Comparison of ENCODE assay signal across 15 mouse cellular contexts in the genomic region with DNA sequence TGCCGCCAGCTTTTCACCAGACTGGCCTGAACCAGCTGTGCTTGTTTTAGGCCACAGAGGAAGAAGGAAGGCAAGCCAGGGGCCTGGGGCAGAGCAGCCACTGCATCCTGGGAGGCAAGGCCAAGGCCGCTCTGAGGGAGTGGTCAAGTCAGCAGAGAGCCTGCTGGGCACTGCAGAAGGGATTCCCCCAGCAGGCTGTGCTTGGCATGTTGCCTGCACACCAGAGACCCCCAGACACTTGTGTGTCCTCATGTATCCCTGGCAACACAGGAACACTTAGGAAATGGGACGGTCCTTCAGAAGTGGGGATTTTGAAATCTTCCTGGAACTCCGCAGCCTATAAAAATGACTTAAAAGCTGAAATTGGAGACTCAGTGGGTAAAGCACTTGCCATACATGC. TPM values are rescaled to one million over a fixed set of nuclear protein-coding genes. Genes with fewer than 3 reads are reported as not detected.
DNase-seq lines count a peak whose midpoint lies in the region; ATAC-seq and TF ChIP-seq lines count a peak whose summit lies in the region.
"Had no signal": no experiment of that assay in that cellular context is flagged by ENCODE, and none has a peak within 500 bp of the region (broad histone marks: within the 10 kb centered on the region; RNA-seq: fewer than 3 reads in every experiment).

No protein-coding gene starts in this region.

- H3K9ac ChIP-seq in heart, embryonic 16.5 days (ENCODE audit: low read length), result no peak overlapping the region
- no peak overlapping the region for H3K9ac ChIP-seq in midbrain, postnatal 0 days (replicated peaks; ENCODE audit: low read length, poor library complexity, severe bottlenecking)
- no peak overlapping the region for H3K9ac ChIP-seq in midbrain, embryonic 16.5 days (ENCODE audit: low read depth, low read length)
- H3K9ac ChIP-seq: midbrain, embryonic 12.5 days had no signal

- peak overlapping the region; percentile 25 for H3K27ac ChIP-seq in heart, embryonic 16.5 days (ENCODE audit: low read length)
- H3K27ac ChIP-seq in midbrain, postnatal 0 days (ENCODE audit: low read depth, low read length), result no peak overlapping the region
- H3K27ac ChIP-seq in midbrain, embryonic 16.5 days (ENCODE audit: low read length), result no peak overlapping the region
- H3K27ac ChIP-seq: hindbrain, embryonic 10.5 days; midbrain, embryonic 12.5 days had no signal

- DNase-seq in heart, postnatal 25 days (ENCODE audit: low spot score), result no peak
- peak; percentile 42 for DNase-seq in midbrain, postnatal 0 days (ENCODE audit: low spot score)
- peak; percentile 65 for DNase-seq in kidney, postnatal 10 days
- peak; percentile 65 for DNase-seq in lung, postnatal 10 days
- no peak for DNase-seq in retina, embryonic 14.5 days (ENCODE audit: low spot score)
- no peak for DNase-seq in gastrocnemius, postnatal 36 days
- DNase-seq: cerebellum, adult 9-11 months had no signal

- H3K9me3 ChIP-seq in heart, embryonic 16.5 days (replicated peaks; ENCODE audit: control insufficient read depth, low read length), result no peaks in the 10 kb centered on the region
- H3K9me3 ChIP-seq in midbrain, postnatal 0 days (ENCODE audit: low read length), result no peaks in the 10 kb centered on the region
- H3K9me3 ChIP-seq in midbrain, embryonic 16.5 days (replicated peaks; ENCODE audit: control insufficient read depth, low read length, poor library complexity, severe bottlenecking), result no peaks in the 10 kb centered on the region
- H3K9me3 ChIP-seq: hindbrain, embryonic 10.5 days; midbrain, embryonic 12.5 days had no signal

- WGBS in heart, embryonic 16.5 days, result 51% methylated on average over 4 of the region's 4 CpGs
- WGBS in midbrain, postnatal 0 days, result 61% methylated on average over 4 of the region's 4 CpGs
- WGBS in midbrain, embryonic 16.5 days, result 58% methylated on average over 4 of the region's 4 CpGs

- intact Hi-C loops in heart, postnatal 25 days (cut with DNase I), result no loop called here
- intact Hi-C loops in gastrocnemius, postnatal 36 days (cut with DNase I), result no loop called here

- no peaks in the 10 kb centered on the region for H3K27me3 ChIP-seq in heart, embryonic 16.5 days (ENCODE audit: control insufficient read depth, insufficient read depth, low read length)
- H3K27me3 ChIP-seq in midbrain, postnatal 0 days (ENCODE audit: insufficient read depth, low read length), result no peaks in the 10 kb centered on the region
- H3K27me3 ChIP-seq in midbrain, embryonic 16.5 days (ENCODE audit: control insufficient read depth, insufficient read depth, low read depth, low read length), result no peaks in the 10 kb centered on the region
- H3K27me3 ChIP-seq: midbrain, embryonic 12.5 days had no signal

- H3K4me3 ChIP-seq in heart, embryonic 16.5 days (ENCODE audit: low read length), result no peak overlapping the region
- H3K4me3 ChIP-seq in midbrain, postnatal 0 days (ENCODE audit: low read depth, low read length), result no peak overlapping the region
- H3K4me3 ChIP-seq in midbrain, embryonic 16.5 days (ENCODE audit: low read depth, low read length), result no peak overlapping the region
- H3K4me3 ChIP-seq: hindbrain, embryonic 10.5 days; midbrain, embryonic 12.5 days had no signal

- H3K4me2 ChIP-seq in heart, embryonic 16.5 days (ENCODE audit: low read depth, low read length), result no peak overlapping the region
- H3K4me2 ChIP-seq in midbrain, postnatal 0 days (ENCODE audit: low read depth, low read length, poor library complexity, severe bottlenecking), result no peak overlapping the region
- no peak overlapping the region for H3K4me2 ChIP-seq in midbrain, embryonic 16.5 days (ENCODE audit: low read length)
- H3K4me2 ChIP-seq: midbrain, embryonic 12.5 days had no signal

- no peak for TF ChIP-seq CTCF in midbrain, postnatal 0 days (IDR thresholded peaks at IDR 0.05)

- H3K4me1 ChIP-seq in heart, embryonic 16.5 days (ENCODE audit: control insufficient read depth, insufficient read depth, low read length), result peaks cover 29% of the 10 kb centered on the region
- no peaks in the 10 kb centered on the region for H3K4me1 ChIP-seq in midbrain, postnatal 0 days (ENCODE audit: insufficient read depth, low read length)
- H3K4me1 ChIP-seq in midbrain, embryonic 16.5 days (ENCODE audit: control insufficient read depth, insufficient read depth, low read length), result no peaks in the 10 kb centered on the region
- H3K4me1 ChIP-seq: midbrain, embryonic 12.5 days had no signal

- peaks cover 32% of the 10 kb centered on the region for H3K36me3 ChIP-seq in heart, embryonic 16.5 days (ENCODE audit: control insufficient read depth, insufficient read depth)
- peaks cover 56% of the 10 kb centered on the region for H3K36me3 ChIP-seq in midbrain, postnatal 0 days (ENCODE audit: insufficient read depth, low read length)
- H3K36me3 ChIP-seq in midbrain, embryonic 16.5 days (ENCODE audit: control insufficient read depth, insufficient read depth, low read length), result peaks cover 28% of the 10 kb centered on the region

- no peak for ATAC-seq in heart, embryonic 16.5 days (replicated peaks; ENCODE audit: extremely low read depth, insufficient read depth, low FRiP score)
- no peak for ATAC-seq in midbrain, postnatal 0 days (ENCODE audit: low FRiP score)
- ATAC-seq in midbrain, embryonic 16.5 days, result no peak

RNA-seq across cellular contexts. Expression of gene Tnfrsf23, which starts 26.4 kb away (rescaled TPM):
- 1.3 and 1.5 TPM in 2 replicates for polyA plus RNA-seq in heart, embryonic 16.5 days (2015; fragmentation: Nextera tagmentation; extraction: Ambion mirVana)
- total RNA-seq in heart, postnatal 25 days (2021), result 1 to 10 TPM; 1.7 to 2.1 TPM
- 1.2 and 1.6 TPM in 2 replicates for total RNA-seq in midbrain, postnatal 0 days (2014; rRNA removed)
- 0.93 and 1.7 TPM in 2 replicates for polyA plus RNA-seq in midbrain, postnatal 0 days (2015; fragmentation: Nextera tagmentation; extraction: Ambion mirVana)
- 0.72 and 0.90 TPM in 2 replicates for polyA plus RNA-seq in midbrain, embryonic 16.5 days (2015; fragmentation: Nextera tagmentation; extraction: Ambion mirVana)
- 1 to 10 TPM; 2.7 to 3.3 TPM for total RNA-seq in gastrocnemius, postnatal 36 days (2021)
- total RNA-seq: liver, adult 2 months had no signal

RNA-seq across cellular contexts. Expression of gene Osbpl5, which starts 44.8 kb away (rescaled TPM):
- polyA plus RNA-seq in heart, embryonic 16.5 days (2015; fragmentation: Nextera tagmentation; extraction: Ambion mirVana), result 35.8 and 39.5 TPM in 2 replicates
- total RNA-seq in heart, postnatal 25 days (2021), result 10 to 100 TPM; 16.0 to 21.5 TPM
- total RNA-seq in midbrain, postnatal 0 days (2014; rRNA removed), result 47.7 and 52.6 TPM in 2 replicates
- 26.7 and 30.2 TPM in 2 replicates for polyA plus RNA-seq in midbrain, postnatal 0 days (2015; fragmentation: Nextera tagmentation; extraction: Ambion mirVana)
- polyA plus RNA-seq in midbrain, embryonic 16.5 days (2015; fragmentation: Nextera tagmentation; extraction: Ambion mirVana), result 43.8 and 44.1 TPM in 2 replicates
- 10 to 100 TPM; 14.6 to 15.2 TPM for total RNA-seq in gastrocnemius, postnatal 36 days (2021)

RNA-seq across cellular contexts. Expression of gene Mrgprg, which starts 54.8 kb away (rescaled TPM):
- polyA plus RNA-seq in heart, embryonic 16.5 days (2015; fragmentation: Nextera tagmentation; extraction: Ambion mirVana), result not detected in 2 replicates
- not detected for total RNA-seq in heart, postnatal 25 days (2021)
- 0.14 and 0.27 TPM in 2 replicates for total RNA-seq in midbrain, postnatal 0 days (2014; rRNA removed)
- not detected in 2 replicates for polyA plus RNA-seq in midbrain, postnatal 0 days (2015; fragmentation: Nextera tagmentation; extraction: Ambion mirVana)
- not detected in 2 replicates for polyA plus RNA-seq in midbrain, embryonic 16.5 days (2015; fragmentation: Nextera tagmentation; extraction: Ambion mirVana)
- not detected for total RNA-seq in gastrocnemius, postnatal 36 days (2021)
- total RNA-seq: layer of hippocampus, postnatal 10 days; liver, adult 2 months; neutrophil, adult 5-6 weeks had no signal
- polyA plus RNA-seq: hindbrain, embryonic 10.5 days; liver, adult 2 months; midbrain, embryonic 12.5 days; spleen, adult 2 months had no signal

Comparison
In these comparisons a context has a peak if more than half of its experiments do, and no peak if none do; other contexts are left out.
1. DNase-seq: peak in midbrain, postnatal 0 days (single experiment), kidney, postnatal 10 days (single experiment) and lung, postnatal 10 days (single experiment); none in heart, postnatal 25 days (single experiment), retina, embryonic 14.5 days (single experiment) and gastrocnemius, postnatal 36 days (0 of 2).